Mouse (Mus musculus) limb, embryonic 11.5 days (tissue): Measurements from ENCODE around the gene Olfr1177-ps. TPM values are rescaled to one million over a fixed set of nuclear protein-coding genes. Genes with fewer than 3 reads are reported as not detected.

ENCODE experiments used
- ATAC-seq: fragments of 200-750 bp; cut with Nextera tagmentation; 2 replicates; pipeline ENCODE4 v1.8.0; 2017; ENCODE audit warnings: low read depth; ENCODE audit not compliant: insufficient number of reproducible peaks, low FRiP score, low TSS enrichment
- DNase-seq: peaks from one replicate; pipeline ENCODE4 v3.0.0-alpha.2; 2015; ENCODE audit warnings: low spot score
- H3K27ac ChIP-seq: fragments of 300-500 bp; sonication (generic); replicated peaks from 2 replicates; pipeline ENCODE4 v1.5.1; 2014; ENCODE audit warnings: low read depth, mild to moderate bottlenecking, low read length
- H3K27me3 ChIP-seq: fragments of 300-500 bp; sonication (generic); 2 replicates; pipeline ENCODE4 v1.6.1; 2014; ENCODE audit warnings: mild to moderate bottlenecking, low read length, mixed read lengths; ENCODE audit not compliant: control insufficient read depth, insufficient read depth
- H3K36me3 ChIP-seq: fragments of 300-500 bp; sonication (generic); 2 replicates; pipeline ENCODE4 v1.6.1; 2014; ENCODE audit warnings: mild to moderate bottlenecking, low read length, moderate library complexity, mixed read lengths; ENCODE audit not compliant: control insufficient read depth, insufficient read depth
- H3K4me1 ChIP-seq: fragments of 300-500 bp; sonication (generic); 2 replicates; pipeline ENCODE4 v1.6.1; 2014; ENCODE audit warnings: low read length, mixed read lengths; ENCODE audit not compliant: control insufficient read depth, insufficient read depth
- H3K4me2 ChIP-seq: fragments of 300-500 bp; sonication (generic); 2 replicates; pipeline ENCODE4 v1.6.1; 2014; ENCODE audit warnings: low read depth, mild to moderate bottlenecking, moderate library complexity; ENCODE audit not compliant: severe bottlenecking
- H3K4me3 ChIP-seq: fragments of 300-500 bp; sonication (generic); 2 replicates; pipeline ENCODE4 v1.5.1; 2014; ENCODE audit warnings: low read depth, low read length
- H3K9ac ChIP-seq: fragments of 300-500 bp; sonication (generic); 2 replicates; pipeline ENCODE4 v1.6.1; 2014; ENCODE audit warnings: mild to moderate bottlenecking, low read length
- H3K9me3 ChIP-seq: fragments of 300-500 bp; sonication (generic); 2 replicates; pipeline ENCODE4 v1.6.1; 2016; ENCODE audit warnings: low read length; ENCODE audit not compliant: control insufficient read depth
- WGBS: fragments of 180-500 bp; shearing (Covaris S2); extraction: QIAGEN DNeasy Blood & Tissue Kit; methylation state at CpG from one replicate; pipeline ENCODE4 v1.1.7; 2014; 5-methylcytosine and 5-hydroxymethylcytosine counted together
- polyA plus RNA-seq: library from polyadenylated mRNA; unstranded; fragments of >200 nt; fragmentation: Nextera tagmentation; extraction: Ambion mirVana; gene quantifications from 2 replicates; pipeline ENCODE4 v1.2.1, GENCODE M21; 2014

Gene Olfr1177-ps
- polyA plus RNA-seq: not detected in 2 replicates

DNA sequence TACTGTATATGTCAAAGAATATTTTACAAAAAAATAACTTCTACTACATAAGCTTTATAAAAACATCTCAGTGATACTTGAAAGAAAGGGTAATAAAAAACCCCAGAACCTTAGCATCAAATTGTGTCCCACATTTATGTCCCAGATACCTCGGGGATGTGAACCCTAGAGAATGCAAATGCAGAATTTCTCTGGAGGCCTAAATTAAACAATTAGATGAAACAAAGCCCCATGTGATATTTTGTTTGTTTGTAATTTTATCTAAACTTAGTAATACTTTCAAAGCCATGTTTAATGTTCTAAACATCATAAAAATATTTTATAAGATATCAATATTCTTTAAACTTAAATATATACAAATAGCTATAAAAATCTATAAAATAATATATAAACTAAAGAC is at the start of gene Olfr1177-ps:
Gene Olfr1177-ps (minus strand): TSS at position 101 of the 400 bp plus-strand sequence.
- H3K27ac ChIP-seq: no peak within 1 kb of the TSS
- no peak within 1 kb of the TSS for H3K4me3 ChIP-seq
- H3K4me2 ChIP-seq: no peak within 1 kb of the TSS
- H3K9ac ChIP-seq: no peak within 1 kb of the TSS
- H3K4me1 ChIP-seq: no peaks in the 10 kb centered on the region
- DNase-seq (no peak), ATAC-seq (no peak)
- no peaks in the 10 kb centered on the region for H3K36me3 ChIP-seq
- no peaks in the 10 kb centered on the region for H3K9me3 ChIP-seq
- H3K27me3 ChIP-seq: no peaks in the 10 kb centered on the region
- WGBS: 81% methylated on average over 1 of the region's 1 CpGs

- H3K9me3 ChIP-seq: no peaks in the 10 kb centered on the region
- no peaks in the 10 kb centered on the region for H3K4me1 ChIP-seq
- DNase-seq (no peak), ATAC-seq (no peak)
- 87% methylated on average over 1 of the region's 1 CpGs for WGBS
- no peaks in the 10 kb centered on the region for H3K27me3 ChIP-seq
- no peak within 1 kb of the TSS for H3K27ac ChIP-seq
- no peak within 1 kb of the TSS for H3K4me3 ChIP-seq
- no peaks in the 10 kb centered on the region for H3K36me3 ChIP-seq
- no peak within 1 kb of the TSS for H3K4me2 ChIP-seq
- H3K9ac ChIP-seq: no peak within 1 kb of the TSS
Observed at GRCm38 (mm10) chr2:88386762-88387161, 40.5 kb upstream of the Olfr1177-ps start, which contains the start of gene Olfr1178. Gene Olfr1178 (plus strand): TSS chr2:88387062.

GRCm38 (mm10) chr2:88356304-88356703 is 10.0 kb upstream of the Olfr1177-ps start:
- WGBS: 4% methylated on average over 2 of the region's 2 CpGs
- Histone ChIP-seq H3K36me3 (no peaks in the 10 kb centered on the region), H3K9me3 (no peaks in the 10 kb centered on the region)

DNA sequence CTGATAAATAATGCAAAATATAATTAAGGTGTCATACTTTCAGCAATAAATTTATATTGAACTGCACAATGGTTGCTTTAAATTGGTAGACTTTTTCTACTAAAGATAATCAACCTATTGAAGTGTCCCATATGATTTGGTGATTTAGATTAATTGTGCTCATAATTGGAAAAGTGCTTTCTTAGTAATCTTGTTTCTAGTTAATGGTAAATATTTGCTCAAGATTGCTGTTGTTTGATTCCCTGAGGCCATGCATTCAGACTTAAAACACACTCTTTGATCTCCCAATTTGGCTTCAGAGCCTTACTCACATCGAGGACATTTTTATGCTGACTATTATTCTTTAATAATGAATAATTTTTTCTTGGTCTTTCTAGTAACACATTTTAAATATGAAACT is 9.9 kb downstream of the Olfr1177-ps start, which contains the start of gene Olfr1176:
Gene Olfr1176 (plus strand): TSS at position 301 of the 400 bp plus-strand sequence.
- no peak within 1 kb of the TSS for H3K27ac ChIP-seq
- no peak within 1 kb of the TSS for H3K4me2 ChIP-seq
- H3K9me3 ChIP-seq: no peaks in the 10 kb centered on the region
- ATAC-seq (no peak), DNase-seq (no peak)
- no peak within 1 kb of the TSS for H3K9ac ChIP-seq
- 79% methylated on average over 1 of the region's 1 CpGs for WGBS
- no peak within 1 kb of the TSS for H3K4me3 ChIP-seq
- H3K27me3 ChIP-seq: no peaks in the 10 kb centered on the region
- H3K36me3 ChIP-seq: no peaks in the 10 kb centered on the region
- no peaks in the 10 kb centered on the region for H3K4me1 ChIP-seq

More at GRCm38 (mm10) chr2:88356304-88356703, 10.0 kb upstream of the Olfr1177-ps start:
- Histone ChIP-seq H3K9ac (no peak overlapping the region), H3K4me3 (no peak overlapping the region), H3K4me2 (no peak overlapping the region), H3K27ac (no peak overlapping the region), H3K27me3 (no peaks in the 10 kb centered on the region), H3K4me1 (no peaks in the 10 kb centered on the region)
- DNase-seq (no peak), ATAC-seq (no peak)

GRCm38 (mm10) chr2:88327115-88327514 is 19.2 kb downstream of the Olfr1177-ps start, which contains the start of gene Olfr1175-ps:
Gene Olfr1175-ps (minus strand): TSS chr2:88327215.
- Histone ChIP-seq H3K36me3 (no peaks in the 10 kb centered on the region), H3K9ac (no peak within 1 kb of the TSS), H3K4me2 (no peak within 1 kb of the TSS), H3K4me3 (no peak within 1 kb of the TSS), H3K27ac (no peak within 1 kb of the TSS), H3K27me3 (no peaks in the 10 kb centered on the region), H3K9me3 (no peaks in the 10 kb centered on the region), H3K4me1 (no peaks in the 10 kb centered on the region)
- ATAC-seq (no peak), DNase-seq (no peak)
- 86% methylated on average over 2 of the region's 2 CpGs for WGBS

DNA sequence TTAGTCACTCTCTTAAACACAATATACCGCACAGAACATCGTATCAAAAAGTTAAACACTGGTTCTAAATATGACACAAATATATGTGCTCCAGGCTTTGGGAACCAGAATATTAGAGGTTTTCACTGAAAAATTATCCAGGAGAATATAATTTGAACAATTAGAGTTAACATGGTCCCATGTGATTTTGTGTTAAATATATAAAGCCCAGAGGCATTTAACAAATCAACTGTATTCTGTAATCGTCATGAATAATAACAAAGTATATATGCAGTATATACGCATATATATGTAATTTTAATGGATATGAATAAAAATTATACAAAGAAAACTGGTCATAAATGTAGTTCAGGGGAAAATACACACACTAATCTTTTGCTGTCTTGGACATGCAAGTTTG is 31.3 kb downstream of the Olfr1177-ps start, which contains the start of gene Olfr1174-ps:
Gene Olfr1174-ps (minus strand): TSS at position 101 of the 400 bp plus-strand sequence.
- no peaks in the 10 kb centered on the region for H3K4me1 ChIP-seq
- no peaks in the 10 kb centered on the region for H3K9me3 ChIP-seq
- H3K27me3 ChIP-seq: no peaks in the 10 kb centered on the region
- no peak within 1 kb of the TSS for H3K4me3 ChIP-seq
- H3K36me3 ChIP-seq: no peaks in the 10 kb centered on the region
- no peak within 1 kb of the TSS for H3K9ac ChIP-seq
- ATAC-seq: no peak
- no peak within 1 kb of the TSS for H3K27ac ChIP-seq
- no peak within 1 kb of the TSS for H3K4me2 ChIP-seq
- DNase-seq: no peak
- 91% methylated on average over 4 of the region's 4 CpGs for WGBS

Other genes starting within 250 kb of the Olfr1177-ps start
- gene Olfr1166, start 218.2 kb downstream of the Olfr1177-ps start, polyA plus RNA-seq: not detected in 2 replicates
- not detected in 2 replicates for gene Olfr1167, start 191.3 kb downstream of the Olfr1177-ps start, polyA plus RNA-seq
- not detected in 2 replicates for gene Olfr1168, start 164.6 kb downstream of the Olfr1177-ps start, polyA plus RNA-seq
- gene Olfr1170, start 118.2 kb downstream of the Olfr1177-ps start, polyA plus RNA-seq: not detected in 2 replicates
- not detected in 2 replicates for gene Olfr1173, start 66.6 kb downstream of the Olfr1177-ps start, polyA plus RNA-seq
- gene Olfr1174-ps, start 31.4 kb downstream of the Olfr1177-ps start, polyA plus RNA-seq: not detected in 2 replicates
- not detected in 2 replicates for gene Olfr1175-ps, start 19.3 kb downstream of the Olfr1177-ps start, polyA plus RNA-seq
- not detected in 2 replicates for gene Olfr1176, start 9.8 kb downstream of the Olfr1177-ps start, polyA plus RNA-seq
- gene Olfr1178, start 40.6 kb upstream of the Olfr1177-ps start, polyA plus RNA-seq: not detected in 2 replicates
- not detected in 2 replicates for gene Olfr1179, start 60.0 kb upstream of the Olfr1177-ps start, polyA plus RNA-seq
- not detected in 2 replicates for gene Olfr1180, start 72.7 kb upstream of the Olfr1177-ps start, polyA plus RNA-seq
- not detected in 2 replicates for gene Olfr1181, start 79.7 kb upstream of the Olfr1177-ps start, polyA plus RNA-seq
- not detected in 2 replicates for gene Gm13757, start 102.6 kb upstream of the Olfr1177-ps start, polyA plus RNA-seq
- gene Olfr1183, start 108.4 kb upstream of the Olfr1177-ps start, polyA plus RNA-seq: not detected in 2 replicates
- not detected in 2 replicates for gene Olfr1184, start 137.1 kb upstream of the Olfr1177-ps start, polyA plus RNA-seq
- gene Olfr1185-ps1, start 146.8 kb upstream of the Olfr1177-ps start, polyA plus RNA-seq: not detected in 2 replicates
- not detected in 2 replicates for gene Olfr1186, start 172.1 kb upstream of the Olfr1177-ps start, polyA plus RNA-seq
- not detected in 2 replicates for gene Olfr1188, start 210.4 kb upstream of the Olfr1177-ps start, polyA plus RNA-seq
- not detected in 2 replicates for gene Olfr1189, start 240.0 kb upstream of the Olfr1177-ps start, polyA plus RNA-seq